Mouse (Mus musculus) embryonic facial prominence, embryonic 13.5 days (tissue): ENCODE results near the gene Zfx. TPM values are rescaled to one million over a fixed set of nuclear protein-coding genes. Genes with fewer than 3 reads are reported as not detected.

Experiments
- ATAC-seq: fragments of 200-750 bp; cut with Nextera tagmentation; 2 replicates; pipeline ENCODE4 v1.8.0; 2017; ENCODE audit warnings: low read depth; ENCODE audit not compliant: insufficient number of reproducible peaks, insufficient read depth, low FRiP score, low TSS enrichment
- H3K27ac ChIP-seq: fragments of 300-500 bp; sonication (generic); 2 replicates; pipeline ENCODE4 v1.5.1; 2015; ENCODE audit warnings: moderate library complexity, mild to moderate bottlenecking, inconsistent platforms
- H3K27me3 ChIP-seq: fragments of 300-500 bp; sonication (generic); 2 replicates; pipeline ENCODE4 v1.6.1; 2015; ENCODE audit warnings: mild to moderate bottlenecking, inconsistent platforms
- H3K36me3 ChIP-seq: fragments of 300-500 bp; sonication (generic); 2 replicates; pipeline ENCODE4 v1.6.1; 2015; ENCODE audit warnings: mild to moderate bottlenecking, inconsistent platforms
- H3K4me1 ChIP-seq: fragments of 300-500 bp; sonication (generic); 2 replicates; pipeline ENCODE4 v1.6.1; 2015; ENCODE audit warnings: inconsistent platforms
- H3K4me2 ChIP-seq: fragments of 300-500 bp; sonication (generic); 2 replicates; pipeline ENCODE4 v1.6.1; 2015; ENCODE audit warnings: moderate library complexity, mild to moderate bottlenecking, inconsistent platforms
- H3K4me3 ChIP-seq: fragments of 300-500 bp; sonication (generic); 2 replicates; pipeline ENCODE4 v1.5.1; 2015; ENCODE audit warnings: mild to moderate bottlenecking, inconsistent platforms
- H3K9ac ChIP-seq: fragments of 300-500 bp; sonication (generic); 2 replicates; pipeline ENCODE4 v1.6.1; 2015; ENCODE audit warnings: mild to moderate bottlenecking, inconsistent platforms
- H3K9me3 ChIP-seq: fragments of 300-500 bp; sonication (generic); 2 replicates; pipeline ENCODE4 v1.6.1; 2016; ENCODE audit warnings: inconsistent platforms
- WGBS: fragments of 180-500 bp; shearing (Covaris S2); methylation state at CpG from one replicate; pipeline ENCODE4 v1.1.7; 2015; ENCODE audit warnings: mixed read lengths; 5-methylcytosine and 5-hydroxymethylcytosine counted together
- polyA plus RNA-seq: library from polyadenylated mRNA; unstranded; fragments of >200 nt; fragmentation: Nextera tagmentation; extraction: Ambion mirVana; gene quantifications from 2 replicates; pipeline ENCODE4 v1.2.1, GENCODE M21; 2015

Zfx gene
- polyA plus RNA-seq, 1 experiment from 2014 or later = 31.4 TPM

- Histone ChIP-seq H3K27me3 (peaks cover 60% of the 10 kb centered on the region), H3K9ac (no peak overlapping the region), H3K4me3 (no peak overlapping the region), H3K9me3 (no peaks in the 10 kb centered on the region), H3K27ac (no peak overlapping the region), H3K4me2 (no peak overlapping the region), H3K36me3 (no peaks in the 10 kb centered on the region), H3K4me1 (no peaks in the 10 kb centered on the region)
- whole genome bisulfite sequencing = 86% methylated on average over 2 of the region's 2 CpGs
- ATAC-seq = no peak
These were observed 2.4 kb upstream of the Zfx start for GRCm38 (mm10) chrX:94125950-94126349.

GRCm38 (mm10) chrX:94122709-94123058 lies 818 bp downstream of the Zfx start:
- WGBS = 17% methylated on average over 52 of the region's 53 CpGs
- ATAC-seq = no peak; the same call in 1 of the 2 replicates

GRCm38 (mm10) chrX:94121866-94122708 lies 1.4 kb downstream of the Zfx start:
- Histone ChIP-seq H3K36me3 (no peaks in the 10 kb centered on the region), H3K27ac (peak overlapping the region; percentile 99), H3K4me1 (peaks cover 4% of the 10 kb centered on the region; the same call in 1 of the 2 replicates), H3K9ac (peak overlapping the region; percentile 91), H3K4me2 (peak overlapping the region; percentile 70), H3K4me3 (peak overlapping the region; percentile 58), H3K27me3 (peaks cover 35% of the 10 kb centered on the region), H3K9me3 (no peaks in the 10 kb centered on the region)
- 23% methylated on average over 65 of the region's 65 CpGs for WGBS
- ATAC-seq = peak; percentile 91

More at GRCm38 (mm10) chrX:94122709-94123058, 818 bp downstream of the Zfx start:
- Histone ChIP-seq H3K9ac (peak overlapping the region; percentile 91), H3K27me3 (peaks cover 41% of the 10 kb centered on the region), H3K9me3 (no peaks in the 10 kb centered on the region), H3K4me2 (peak overlapping the region; percentile 70), H3K36me3 (no peaks in the 10 kb centered on the region), H3K4me1 (peaks cover 4% of the 10 kb centered on the region; the same call in 1 of the 2 replicates), H3K4me3 (peak overlapping the region; percentile 58), H3K27ac (peak overlapping the region; percentile 99)

GRCm38 (mm10) chrX:94121161-94121856 lies 2.2 kb downstream of the Zfx start:
- Histone ChIP-seq H3K27me3 (peaks cover 32% of the 10 kb centered on the region), H3K27ac (peak overlapping the region; percentile 99), H3K9me3 (no peaks in the 10 kb centered on the region), H3K4me1 (peaks cover 4% of the 10 kb centered on the region; the same call in 1 of the 2 replicates), H3K9ac (peak overlapping the region; percentile 91), H3K4me3 (peak overlapping the region; percentile 58), H3K36me3 (no peaks in the 10 kb centered on the region), H3K4me2 (peak overlapping the region; percentile 70)
- no peak for ATAC-seq
- 29% methylated on average over 24 of the region's 24 CpGs for WGBS

GRCm38 (mm10) chrX:94118350-94118749 lies 5.2 kb downstream of the Zfx start:
- Histone ChIP-seq H3K27me3 (peaks cover 30% of the 10 kb centered on the region), H3K4me3 (no peak overlapping the region), H3K4me1 (peaks cover 4% of the 10 kb centered on the region; the same call in 1 of the 2 replicates), H3K4me2 (no peak overlapping the region), H3K27ac (no peak overlapping the region), H3K9me3 (no peaks in the 10 kb centered on the region), H3K9ac (no peak overlapping the region), H3K36me3 (no peaks in the 10 kb centered on the region)
- no peak for ATAC-seq

- Histone ChIP-seq H3K4me3 (no peak overlapping the region), H3K27ac (no peak overlapping the region), H3K9ac (no peak overlapping the region), H3K4me1 (peaks cover 4% of the 10 kb centered on the region; the same call in 1 of the 2 replicates), H3K27me3 (peaks cover 11% of the 10 kb centered on the region; the same call in 1 of the 2 replicates), H3K36me3 (no peaks in the 10 kb centered on the region), H3K4me2 (no peak overlapping the region), H3K9me3 (no peaks in the 10 kb centered on the region)
- 76% methylated on average over 6 of the region's 6 CpGs for whole genome bisulfite sequencing
- no peak for ATAC-seq
These were observed 7.6 kb downstream of the Zfx start for GRCm38 (mm10) chrX:94115882-94116281.

GRCm38 (mm10) chrX:94105964-94106363 lies 17.5 kb downstream of the Zfx start:
- Histone ChIP-seq H3K4me3 (no peak overlapping the region), H3K27me3 (peaks cover 29% of the 10 kb centered on the region), H3K4me1 (no peaks in the 10 kb centered on the region), H3K36me3 (no peaks in the 10 kb centered on the region), H3K4me2 (no peak overlapping the region), H3K27ac (no peak overlapping the region), H3K9me3 (no peaks in the 10 kb centered on the region), H3K9ac (no peak overlapping the region)
- ATAC-seq = no peak
- 53% methylated on average over 2 of the region's 2 CpGs for WGBS

GRCm38 (mm10) chrX:94102938-94103337 lies 20.6 kb downstream of the Zfx start:
- Histone ChIP-seq H3K27me3 (peaks cover 36% of the 10 kb centered on the region), H3K27ac (no peak overlapping the region)

GRCm38 (mm10) chrX:94100561-94100960 lies 22.9 kb downstream of the Zfx start:
- H3K4me1 ChIP-seq = no peaks in the 10 kb centered on the region

More at GRCm38 (mm10) chrX:94102938-94103337, 20.6 kb downstream of the Zfx start:
- Histone ChIP-seq H3K4me1 (no peaks in the 10 kb centered on the region), H3K9ac (no peak overlapping the region), H3K9me3 (no peaks in the 10 kb centered on the region), H3K4me3 (no peak overlapping the region), H3K36me3 (peaks cover 6% of the 10 kb centered on the region), H3K4me2 (no peak overlapping the region)
- no peak for ATAC-seq

GRCm38 (mm10) chrX:94091001-94091400 lies 32.5 kb downstream of the Zfx start:
- H3K4me2 ChIP-seq = no peak overlapping the region
- H3K36me3 ChIP-seq = peaks cover 4% of the 10 kb centered on the region; the same call in 1 of the 2 replicates
- H3K4me3 ChIP-seq = no peak overlapping the region
- WGBS = 86% methylated on average over 2 of the region's 2 CpGs
- peaks cover 24% of the 10 kb centered on the region for H3K27me3 ChIP-seq
- no peak overlapping the region for H3K9ac ChIP-seq
- no peak overlapping the region for H3K27ac ChIP-seq
- H3K9me3 ChIP-seq = no peaks in the 10 kb centered on the region
- H3K4me1 ChIP-seq = no peaks in the 10 kb centered on the region
- no peak for ATAC-seq

More at GRCm38 (mm10) chrX:94100561-94100960, 22.9 kb downstream of the Zfx start:
- H3K27me3 ChIP-seq = peaks cover 52% of the 10 kb centered on the region
- H3K36me3 ChIP-seq = peaks cover 12% of the 10 kb centered on the region
- no peak overlapping the region for H3K27ac ChIP-seq
- H3K9ac ChIP-seq = no peak overlapping the region
- 82% methylated on average over 1 of the region's 1 CpGs for WGBS
- H3K4me2 ChIP-seq = no peak overlapping the region
- no peak overlapping the region for H3K4me3 ChIP-seq
- ATAC-seq = no peak
- H3K9me3 ChIP-seq = no peaks in the 10 kb centered on the region

- 44% methylated on average over 6 of the region's 6 CpGs for WGBS
- Histone ChIP-seq H3K9ac (no peak overlapping the region), H3K4me1 (0 out of 2 replicates have a peak, but pooled peaks cover 2% of the 10 kb centered on the region), H3K36me3 (no peaks in the 10 kb centered on the region), H3K9me3 (no peaks in the 10 kb centered on the region), H3K27me3 (peaks cover 52% of the 10 kb centered on the region), H3K4me2 (0 out of 2 replicates have a peak overlapping the region, but pooled peaks have one; percentile 7), H3K27ac (peak overlapping the region; percentile 57), H3K4me3 (no peak overlapping the region)
- ATAC-seq = no peak
These were observed 62.3 kb downstream of the Zfx start for GRCm38 (mm10) chrX:94061246-94061645.
